Mouse (Mus musculus) testis, adult 2 months (tissue): ENCODE data around the gene Gabbr1.

Source experiments
- CTCF ChIP-seq: fragments of 200-500 bp; IDR thresholded peaks from 2 replicates; pipeline ENCODE4 v1.5.1; 2012; ENCODE audit warnings: low read depth, mild to moderate bottlenecking, inconsistent platforms, low read length, moderate library complexity; ENCODE audit not compliant: control insufficient read depth, insufficient read depth, insufficient replicate concordance
- POLR2A ChIP-seq: fragments of 200-500 bp; IDR thresholded peaks from 2 replicates; pipeline ENCODE4 v1.6.1; 2012; ENCODE audit warnings: low read depth, mild to moderate bottlenecking, inconsistent platforms, low read length, moderate library complexity; ENCODE audit not compliant: control insufficient read depth

DNA sequence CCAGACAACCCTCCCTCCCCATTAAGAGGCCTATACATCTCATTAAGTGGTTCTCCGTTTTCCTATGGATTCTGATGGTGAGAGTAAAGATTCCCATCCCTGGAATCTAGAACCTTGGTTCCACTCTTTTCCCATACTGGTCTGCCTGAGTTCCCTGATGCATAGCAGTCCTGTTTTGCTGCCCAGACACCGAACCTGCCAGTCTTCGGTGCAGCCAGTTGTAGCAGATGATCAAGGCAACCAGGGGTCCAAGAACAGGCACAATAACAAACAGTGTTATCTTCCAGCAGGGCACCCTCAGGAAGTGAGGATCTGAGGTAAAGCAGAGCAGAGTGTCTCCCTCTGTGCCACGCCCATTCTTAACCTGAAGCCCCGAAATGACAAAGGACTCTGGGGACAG is 33.6 kb upstream of the Gabbr1 start:
- no peak for TF ChIP-seq POLR2A
- TF ChIP-seq CTCF: no peak
